Mouse (Mus musculus): ENCODE data around the gene Foxj1.

The Foxj1 gene

GRCm38 (mm10) chr11:116305423-116305822 lies 29.8 kb downstream of the Foxj1 start:
- no peak for DNase-seq (ENCODE audit: low spot score)

DNA sequence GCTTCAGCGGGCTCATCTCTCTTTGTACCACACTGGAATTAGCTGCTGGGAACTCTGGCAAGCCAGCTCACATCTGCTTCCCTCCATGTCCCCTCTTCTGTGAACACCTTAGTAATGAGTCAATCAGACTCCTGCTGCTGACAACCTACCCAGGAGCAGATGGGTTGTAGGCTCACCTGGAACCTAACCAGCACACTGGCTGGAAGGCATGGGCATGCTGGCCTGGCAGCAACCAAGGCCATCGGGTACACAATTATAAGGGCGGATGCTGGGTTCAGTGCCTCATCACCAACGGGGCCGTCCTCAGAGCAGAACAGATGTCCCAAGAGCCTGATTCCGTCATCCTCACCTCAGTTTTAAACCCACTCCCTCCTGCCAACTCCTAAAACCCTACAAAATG lies 36.6 kb downstream of the Foxj1 start:
- DNase-seq (ENCODE audit: low spot score) = no peak

DNA sequence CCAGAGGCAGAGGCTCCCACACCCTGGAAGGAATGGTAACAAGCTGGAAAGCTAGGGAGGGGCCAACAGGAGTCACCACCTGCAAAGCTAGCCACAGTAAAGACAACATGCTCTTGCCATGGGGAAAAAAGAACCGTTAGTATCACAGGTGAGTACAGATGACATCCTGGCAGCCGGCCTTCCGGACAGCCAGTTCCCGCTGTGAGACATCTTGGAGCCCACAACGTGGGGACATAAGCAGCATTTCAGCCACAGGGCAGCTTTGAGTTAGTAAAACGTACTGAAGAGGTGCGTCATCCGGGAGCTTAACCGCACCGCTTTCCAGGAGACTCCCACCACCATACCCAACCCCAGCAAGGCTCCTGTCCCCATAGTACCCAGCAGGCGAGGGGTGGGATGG lies 37.0 kb downstream of the Foxj1 start:
- no peak for DNase-seq (ENCODE audit: low spot score)

DNA sequence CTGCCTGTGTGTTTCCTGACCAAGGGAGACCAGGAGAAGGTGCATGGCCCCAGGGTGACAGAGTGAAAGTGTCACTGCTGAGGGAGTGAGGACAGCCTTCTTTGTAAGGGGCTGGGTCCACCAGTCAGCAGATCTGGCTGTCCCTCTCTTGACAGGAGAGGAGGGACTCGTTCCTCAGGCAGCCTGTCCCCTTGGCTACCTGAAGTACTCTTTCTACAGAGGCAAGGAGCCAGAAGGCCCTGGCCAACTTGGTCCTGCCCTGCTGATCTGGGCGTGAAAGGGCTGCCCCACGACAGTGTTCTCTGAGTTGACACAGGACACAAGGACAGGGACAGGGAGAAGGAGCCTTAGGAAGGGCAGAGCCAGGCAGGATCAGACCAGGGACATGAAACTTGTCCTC lies 38.2 kb downstream of the Foxj1 start:
- DNase-seq (ENCODE audit: low spot score) = no peak

DNA sequence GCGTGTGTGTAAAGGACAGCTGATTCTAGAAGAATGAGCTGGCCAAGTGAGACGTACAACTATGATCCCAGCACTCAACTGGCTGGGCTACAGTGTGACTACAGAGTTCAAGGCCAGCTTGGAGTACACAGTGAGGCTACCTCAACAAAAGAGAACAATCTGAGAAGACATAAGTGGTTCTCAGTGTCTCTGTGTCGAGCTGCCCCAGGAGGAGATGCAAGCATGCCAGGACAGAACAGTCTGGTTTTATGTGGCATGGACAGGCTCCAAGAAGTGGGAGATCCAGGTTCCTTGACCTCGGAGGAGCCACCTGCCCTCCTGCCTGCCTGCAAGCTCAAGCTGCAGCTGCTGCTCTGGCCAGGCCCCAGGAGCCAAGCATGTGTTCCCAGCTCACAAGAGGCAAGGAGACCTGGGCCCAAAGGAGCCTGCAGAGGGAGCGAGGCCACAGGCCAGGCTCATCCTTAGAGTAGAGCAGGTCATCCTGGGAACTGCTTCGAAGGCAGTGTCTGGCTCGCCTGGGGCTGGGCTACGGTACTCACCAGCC lies 38.9 kb downstream of the Foxj1 start:
- no peak for DNase-seq (ENCODE audit: low spot score)

- no peak for DNase-seq (ENCODE audit: low spot score)
Measured at GRCm38 (mm10) chr11:116294319-116294718, 40.9 kb downstream of the Foxj1 start.

DNA sequence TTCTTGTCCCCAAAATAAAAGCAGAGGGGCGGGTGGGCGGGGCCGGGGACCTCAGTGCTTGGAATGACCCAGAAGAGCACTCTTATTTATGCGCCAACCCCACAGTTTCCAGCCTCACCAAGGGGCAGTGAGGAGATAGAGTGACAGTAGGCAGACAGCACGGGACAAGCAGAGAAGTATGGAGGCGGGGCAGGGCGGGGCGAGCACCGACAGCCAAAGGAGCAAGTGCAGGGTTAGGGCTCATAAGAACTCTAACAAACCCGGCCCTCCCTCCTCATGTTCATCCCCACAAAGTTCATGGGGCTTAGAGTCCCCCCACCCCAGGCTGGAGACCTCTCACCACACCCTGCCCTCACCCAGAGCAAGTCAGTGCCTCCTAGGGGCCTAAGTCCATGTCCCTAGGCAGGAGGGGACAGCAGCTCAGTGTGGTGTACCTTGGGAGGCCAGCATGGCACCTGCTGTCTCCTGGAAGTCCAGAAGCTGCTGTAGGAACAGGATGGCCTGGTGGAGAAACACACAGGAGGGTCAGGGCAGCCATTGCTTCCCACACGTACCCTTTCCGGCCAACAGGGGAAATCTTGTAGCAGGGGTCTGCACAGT lies 41.6 kb downstream of the Foxj1 start:
- no peak for DNase-seq (ENCODE audit: low spot score)

- DNase-seq (ENCODE audit: low spot score) = no peak
Measured at GRCm38 (mm10) chr11:116292401-116292800, 42.8 kb downstream of the Foxj1 start.

GRCm38 (mm10) chr11:116290556-116290955 lies 44.6 kb downstream of the Foxj1 start:
- DNase-seq (ENCODE audit: low spot score) = no peak

- DNase-seq (ENCODE audit: low spot score) = no peak
Measured at GRCm38 (mm10) chr11:116287351-116287750, 47.8 kb downstream of the Foxj1 start.

- no peak for DNase-seq (ENCODE audit: low spot score)
Measured at GRCm38 (mm10) chr11:116285770-116286191, 49.4 kb downstream of the Foxj1 start.

DNA sequence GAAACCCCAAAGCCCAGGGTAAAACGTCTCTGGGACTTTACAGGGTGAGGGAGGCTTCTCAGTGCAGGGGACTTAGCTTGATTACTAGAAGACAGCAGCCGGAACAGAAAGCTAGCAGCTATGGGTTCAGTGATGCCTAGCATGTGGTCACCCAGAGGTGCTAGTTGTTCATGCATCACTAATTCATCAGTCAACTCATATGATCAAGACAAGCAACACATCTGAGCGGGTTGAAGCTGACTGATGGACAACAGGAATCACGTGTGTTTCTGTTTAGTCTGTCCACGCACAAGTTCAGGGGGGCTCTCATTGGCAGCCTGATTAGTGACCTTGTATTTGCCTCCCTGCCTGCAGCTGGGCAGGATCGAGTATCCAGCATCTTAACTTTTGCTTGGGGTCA lies 51.2 kb downstream of the Foxj1 start:
- no peak for DNase-seq (ENCODE audit: low spot score)

- no peak for DNase-seq (ENCODE audit: low spot score)
Measured at GRCm38 (mm10) chr11:116282912-116283521, 52.2 kb downstream of the Foxj1 start.

- DNase-seq (ENCODE audit: low spot score) = no peak
Measured at GRCm38 (mm10) chr11:116282089-116282488, 53.1 kb downstream of the Foxj1 start.

DNA sequence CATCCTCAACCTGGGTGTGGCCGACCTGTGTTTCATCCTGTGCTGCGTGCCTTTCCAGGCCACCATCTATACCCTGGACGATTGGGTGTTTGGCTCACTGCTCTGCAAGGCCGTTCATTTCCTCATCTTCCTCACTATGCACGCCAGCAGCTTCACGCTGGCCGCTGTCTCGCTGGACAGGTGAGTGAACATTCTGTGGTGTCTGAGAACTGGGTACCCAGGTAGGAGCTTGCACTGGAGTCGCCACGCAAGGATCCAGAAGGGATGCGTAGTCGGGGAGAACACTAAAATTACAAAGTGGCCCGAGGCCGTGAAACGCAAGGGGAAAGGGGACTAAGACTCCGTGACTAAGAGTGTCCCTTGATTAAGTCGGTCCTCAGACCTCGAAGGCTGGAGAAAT lies 53.5 kb downstream of the Foxj1 start:
- DNase-seq (ENCODE audit: low spot score) = no peak

DNA sequence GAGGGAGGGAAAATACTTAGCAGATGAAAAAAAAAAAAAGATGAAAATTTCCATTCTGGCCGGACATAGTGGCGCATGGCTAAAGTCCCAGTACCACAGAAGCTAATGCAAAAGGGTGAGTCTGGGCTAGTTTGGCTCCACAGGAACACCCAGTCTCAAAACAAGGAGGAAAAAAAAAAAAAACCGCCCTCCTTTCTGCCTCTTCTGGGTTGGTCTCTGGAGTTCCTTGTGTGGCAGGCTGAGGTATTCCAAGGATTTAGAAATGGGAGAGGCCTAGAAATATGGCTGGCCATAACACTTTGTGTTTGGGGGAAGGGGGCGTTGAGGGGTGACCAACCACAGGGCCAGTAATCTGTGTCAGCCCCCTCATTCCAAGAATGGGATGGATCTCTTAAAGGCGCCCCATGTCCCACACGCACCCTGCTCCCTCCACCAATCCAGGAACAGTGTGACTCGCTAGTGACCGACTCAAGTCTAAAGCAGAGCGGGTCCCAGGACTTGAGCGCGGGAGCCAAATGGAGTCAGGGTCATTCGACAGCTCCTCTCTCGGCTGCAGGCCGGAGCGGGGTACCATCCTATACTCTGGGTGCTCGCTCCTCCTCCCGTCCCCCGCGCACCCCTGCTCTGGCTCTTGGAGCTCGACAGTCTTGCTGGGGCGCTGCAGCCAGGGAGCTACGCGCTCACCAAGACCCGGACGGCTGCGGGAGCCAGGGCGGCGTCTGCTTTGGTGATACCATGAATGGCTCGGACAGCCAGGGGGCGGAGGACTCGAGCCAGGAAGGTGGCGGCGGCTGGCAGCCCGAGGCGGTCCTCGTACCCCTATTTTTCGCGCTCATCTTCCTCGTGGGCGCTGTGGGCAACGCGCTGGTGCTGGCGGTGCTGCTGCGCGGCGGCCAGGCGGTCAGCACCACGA lies 54.2 kb downstream of the Foxj1 start, which contains the start of gene Galr2:
Gene Galr2 (plus strand): TSS at position 189 of the 913 bp plus-strand sequence.
- no peak for DNase-seq (ENCODE audit: low spot score)

Measured in ovary, postnatal 14 days (tissue).